In the genomic region with DNA sequence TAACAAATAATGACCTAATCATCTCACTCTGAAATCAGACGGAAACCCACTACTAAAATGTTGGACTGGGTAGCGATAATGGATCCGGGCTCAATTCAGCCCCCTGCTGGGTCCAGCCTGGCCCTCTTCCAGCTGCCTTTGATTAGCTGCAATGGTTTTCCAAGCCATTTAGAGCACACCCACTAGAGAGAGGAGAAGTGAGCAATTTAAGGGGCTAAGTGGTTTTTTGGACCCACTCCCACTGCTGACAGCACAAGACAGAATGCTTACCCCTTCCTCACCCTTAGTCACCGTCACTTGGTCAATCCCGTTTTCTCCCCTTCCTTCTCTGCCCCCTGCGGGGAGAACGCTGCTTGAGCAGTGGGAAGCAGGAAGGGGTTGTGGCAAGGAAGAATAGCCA, we compare ENCODE assay signal across 8 mouse cellular contexts. TPM values are rescaled to one million over a fixed set of nuclear protein-coding genes. Genes with fewer than 3 reads are reported as not detected.
DNase-seq lines count a peak whose midpoint lies in the region; ATAC-seq and TF ChIP-seq lines count a peak whose summit lies in the region.

No protein-coding gene starts in this region.

- no peaks in the 10 kb centered on the region for H3K27me3 ChIP-seq in heart, adult 2 months (ENCODE audit: control insufficient read depth, insufficient read depth, low read length)
- peaks cover 27% of the 10 kb centered on the region for H3K27me3 ChIP-seq in E14TG2a.4 (ENCODE audit: insufficient read depth, low read length)
- no peaks in the 10 kb centered on the region for H3K27me3 ChIP-seq in embryonic facial prominence, embryonic 14.5 days (replicated peaks; ENCODE audit: control insufficient read depth, insufficient read depth, low read length)
- H3K27me3 ChIP-seq in limb, embryonic 12.5 days, result no peaks in the 10 kb centered on the region; the same call in 1 of the 2 replicates

- no peak for TF ChIP-seq EP300 in heart, adult 2 months (IDR thresholded peaks at IDR 0.05; ENCODE audit: insufficient read depth, low read depth, low read length)

- H3K4me3 ChIP-seq in heart, adult 2 months, result no peak overlapping the region
- H3K4me3 ChIP-seq in E14TG2a.4 (replicated peaks; ENCODE audit: low read length), result peak overlapping the region; percentile 41
- H3K4me3 ChIP-seq in embryonic facial prominence, embryonic 14.5 days (ENCODE audit: low read depth, low read length), result peak overlapping the region; percentile 1; the same call in 1 of the 2 replicates
- H3K4me3 ChIP-seq in limb, embryonic 12.5 days (replicated peaks), result 0 out of 2 replicates have a peak overlapping the region, but pooled peaks have one; percentile 8

- TF ChIP-seq POLR2A in heart, adult 2 months (IDR thresholded peaks at IDR 0.05; ENCODE audit: insufficient read depth, low read depth, low read length), result no peak

- ATAC-seq in embryonic facial prominence, embryonic 14.5 days (ENCODE audit: low read depth), result peak; percentile 16
- peak; percentile 50 for ATAC-seq in limb, embryonic 12.5 days (ENCODE audit: insufficient number of reproducible peaks, insufficient read depth, low FRiP score, low TSS enrichment, low read depth)

- peak overlapping the region; percentile 37; the same call in 1 of the 2 replicates for H3K9ac ChIP-seq in heart, adult 2 months (ENCODE audit: low read depth, low read length)
- H3K9ac ChIP-seq in embryonic facial prominence, embryonic 14.5 days (ENCODE audit: low read depth, low read length), result no peak overlapping the region
- H3K9ac ChIP-seq in limb, embryonic 12.5 days (replicated peaks), result 0 out of 2 replicates have a peak overlapping the region, but pooled peaks have one; percentile 6

- TF ChIP-seq CTCF in heart, adult 2 months (IDR thresholded peaks at IDR 0.05), result no peak
- TF ChIP-seq CTCF in E14TG2a.4 (conservative IDR thresholded peaks at IDR 0.05; ENCODE audit: low read length), result no peak

- H3K4me1 ChIP-seq in heart, adult 2 months (ENCODE audit: control insufficient read depth, insufficient read depth, low read length), result peaks cover 3% of the 10 kb centered on the region
- H3K4me1 ChIP-seq in E14TG2a.4 (replicated peaks; ENCODE audit: low read depth, low read length), result peaks cover 27% of the 10 kb centered on the region
- peaks cover 18% of the 10 kb centered on the region for H3K4me1 ChIP-seq in embryonic facial prominence, embryonic 14.5 days (ENCODE audit: control insufficient read depth, insufficient read depth, low read length)
- H3K4me1 ChIP-seq in limb, embryonic 12.5 days (replicated peaks), result peaks cover 36% of the 10 kb centered on the region

- intact Hi-C loops in heart, adult 2 months (cut with DNase I), result loop anchor here (5.0 to 10.0 kb wide), 2 partner anchors 102 to 125 kb away; no protein-coding TSS in a partner anchor

- no peak overlapping the region for H3K27ac ChIP-seq in heart, adult 2 months
- H3K27ac ChIP-seq in embryonic facial prominence, embryonic 14.5 days (replicated peaks; ENCODE audit: low read depth, low read length), result no peak overlapping the region
- peak overlapping the region; percentile 46; the same call in 1 of the 2 replicates for H3K27ac ChIP-seq in limb, embryonic 12.5 days

- H3K9me3 ChIP-seq in E14TG2a.4 (ENCODE audit: low read length), result no peaks in the 10 kb centered on the region
- no peaks in the 10 kb centered on the region for H3K9me3 ChIP-seq in embryonic facial prominence, embryonic 14.5 days (ENCODE audit: control insufficient read depth, low read length)
- no peaks in the 10 kb centered on the region for H3K9me3 ChIP-seq in limb, embryonic 12.5 days

- H3K4me2 ChIP-seq in embryonic facial prominence, embryonic 14.5 days (ENCODE audit: low read depth, low read length), result peak overlapping the region; percentile 34
- H3K4me2 ChIP-seq in limb, embryonic 12.5 days, result peak overlapping the region; percentile 52

- no peaks in the 10 kb centered on the region for H3K36me3 ChIP-seq in heart, adult 2 months (ENCODE audit: control insufficient read depth, insufficient read depth, low read length)
- no peaks in the 10 kb centered on the region for H3K36me3 ChIP-seq in E14TG2a.4 (ENCODE audit: insufficient read depth, low read length)
- H3K36me3 ChIP-seq in embryonic facial prominence, embryonic 14.5 days (ENCODE audit: control insufficient read depth, insufficient read depth, low read length), result no peaks in the 10 kb centered on the region
- no peaks in the 10 kb centered on the region for H3K36me3 ChIP-seq in limb, embryonic 12.5 days

- H3K79me2 ChIP-seq in heart, adult 2 months (replicated peaks; ENCODE audit: control insufficient read depth, insufficient read depth, low read length), result no peaks in the 10 kb centered on the region

- no peak for DNase-seq in heart, adult 2 months
- no peak for DNase-seq in heart, adult 8-10 months (ENCODE audit: low spot score)
- peak; percentile 64 for DNase-seq in embryonic facial prominence, embryonic 14.5 days (ENCODE audit: low spot score)
- no peak for DNase-seq in spleen, adult 18-20 months
- DNase-seq in gastrocnemius, adult 8-10 months (ENCODE audit: low spot score in 2 of 2), result no peak
- no peak for DNase-seq in T-cell, adult 2 months (ENCODE audit: low spot score)

- 5% methylated on average over 7 of the region's 7 CpGs for WGBS in heart, adult 2 months
- 6% methylated on average over 7 of the region's 7 CpGs for WGBS in embryonic facial prominence, embryonic 14.5 days
- WGBS in limb, embryonic 12.5 days, result 2% methylated on average over 7 of the region's 7 CpGs

RNA-seq across cellular contexts. Expression of gene Abr, which starts 24.9 kb away (rescaled TPM):
- 10 to 100 TPM; 23.4 to 32.2 TPM for total RNA-seq in heart, adult 2 months (2021)
- 26.6 and 37.5 TPM in 2 replicates for polyA plus RNA-seq in heart, adult 2 months (2012; rRNA removed)
- 10 to 100 TPM; 21.9 to 28.6 (median 25.0) TPM for total RNA-seq in heart, adult 8-10 months (2022)
- 35.3 and 41.4 TPM in 2 replicates for polyA plus RNA-seq in embryonic facial prominence, embryonic 14.5 days (2014; fragmentation: Nextera tagmentation; extraction: Ambion mirVana)
- polyA plus RNA-seq in limb, embryonic 12.5 days (2016; fragmentation: Nextera tagmentation; extraction: Ambion mirVana), result 48.3 and 54.0 TPM in 2 replicates
- total RNA-seq in gastrocnemius, adult 8-10 months (2022), result 10 to 100 TPM in 1 of 4 experiments, 1 to 10 TPM in 3; 5.5 to 10.6 (median 6.4) TPM

RNA-seq across cellular contexts. Expression of gene Bhlha9, which starts 25.2 kb away (rescaled TPM):
- not detected for total RNA-seq in heart, adult 2 months (2021)
- not detected in 2 replicates for polyA plus RNA-seq in heart, adult 2 months (2012; rRNA removed)
- not detected for total RNA-seq in heart, adult 8-10 months (2022)
- 0.14 TPM in 1 of 2 replicates, not detected in the other for polyA plus RNA-seq in embryonic facial prominence, embryonic 14.5 days (2014; fragmentation: Nextera tagmentation; extraction: Ambion mirVana)
- 8.8 and 9.6 TPM in 2 replicates for polyA plus RNA-seq in limb, embryonic 12.5 days (2016; fragmentation: Nextera tagmentation; extraction: Ambion mirVana)
- not detected for total RNA-seq in gastrocnemius, adult 8-10 months (2022)

RNA-seq across cellular contexts. Expression of gene Trarg1, which starts 32.5 kb away (rescaled TPM):
- 1 to 10 TPM; 3.5 to 3.8 TPM for total RNA-seq in heart, adult 2 months (2021)
- polyA plus RNA-seq in heart, adult 2 months (2012; rRNA removed), result 2.3 and 4.7 TPM in 2 replicates
- 1 to 10 TPM; 2.6 to 3.6 (median 3.1) TPM for total RNA-seq in heart, adult 8-10 months (2022)
- polyA plus RNA-seq in embryonic facial prominence, embryonic 14.5 days (2014; fragmentation: Nextera tagmentation; extraction: Ambion mirVana), result 2.5 and 3.9 TPM in 2 replicates
- polyA plus RNA-seq in limb, embryonic 12.5 days (2016; fragmentation: Nextera tagmentation; extraction: Ambion mirVana), result 0.17 and 0.18 TPM in 2 replicates
- total RNA-seq in gastrocnemius, adult 8-10 months (2022), result 1 to 10 TPM in 3 of 4 experiments, under 1 TPM in 1; 0.61 to 5.9 (median 2.1) TPM
